ENCODE assay signal across 8 mouse cellular contexts in genomic region chr10:59878823-59879222, GRCm38 (mm10). TPM values are rescaled to one million over a fixed set of nuclear protein-coding genes. Genes with fewer than 3 reads are reported as not detected.
DNase-seq lines count a peak whose midpoint lies in the region; ATAC-seq and TF ChIP-seq lines count a peak whose summit lies in the region.

No protein-coding gene starts in this region.

- intact Hi-C loops in gastrocnemius, postnatal 36 days (cut with DNase I) = no loop called here

- peaks cover 16% of the 10 kb centered on the region for H3K4me1 ChIP-seq in lung, embryonic 15.5 days
- no peaks in the 10 kb centered on the region for H3K4me1 ChIP-seq in cortical plate, adult 2 months (ENCODE audit: control insufficient read depth, insufficient read depth, low read length)
- peaks cover 26% of the 10 kb centered on the region for H3K4me1 ChIP-seq in hindbrain, embryonic 13.5 days (replicated peaks)

- no peaks in the 10 kb centered on the region for H3K27me3 ChIP-seq in lung, embryonic 15.5 days
- no peaks in the 10 kb centered on the region for H3K27me3 ChIP-seq in hindbrain, embryonic 13.5 days

- no peak for DNase-seq in lung, adult 18-20 months
- no peak for DNase-seq in embryo, embryonic 11 days
- DNase-seq in urinary bladder, postnatal 25 days (ENCODE audit: low spot score) = no peak
- no peak for DNase-seq in gastrocnemius, postnatal 36 days

- 16% methylated on average over 5 of the region's 5 CpGs for WGBS in lung, embryonic 15.5 days
- 28% methylated on average over 5 of the region's 5 CpGs for WGBS in hindbrain, embryonic 13.5 days

- TF ChIP-seq POLR2A in cortical plate, adult 2 months (IDR thresholded peaks at IDR 0.05; ENCODE audit: extremely low read depth, insufficient read depth, low read length) = no peak

- peak overlapping the region; percentile 99 for H3K27ac ChIP-seq in lung, embryonic 15.5 days
- H3K27ac ChIP-seq in cortical plate, adult 2 months (ENCODE audit: insufficient read depth, low read length) = peak overlapping the region; percentile 18; the same call in 1 of the 2 replicates
- H3K27ac ChIP-seq in hindbrain, embryonic 13.5 days = peak overlapping the region; percentile 100

- H3K4me2 ChIP-seq in lung, embryonic 15.5 days = peak overlapping the region; percentile 88
- H3K4me2 ChIP-seq in hindbrain, embryonic 13.5 days = peak overlapping the region; percentile 84

- H3K9me3 ChIP-seq in lung, embryonic 15.5 days = no peaks in the 10 kb centered on the region
- no peaks in the 10 kb centered on the region for H3K9me3 ChIP-seq in hindbrain, embryonic 13.5 days

- peak overlapping the region; percentile 95 for H3K9ac ChIP-seq in lung, embryonic 15.5 days
- H3K9ac ChIP-seq in hindbrain, embryonic 13.5 days = peak overlapping the region; percentile 92

- ATAC-seq in lung, embryonic 15.5 days (ENCODE audit: borderline replicate concordance, extremely low read depth, low FRiP score, low TSS enrichment) = no peak
- no peak for ATAC-seq in hindbrain, embryonic 13.5 days (ENCODE audit: low FRiP score)
- ATAC-seq in megakaryocyte progenitor cell, adult 5-6 weeks (replicated peaks; ENCODE audit: poor library complexity) = peak; percentile 18

- no peak for TF ChIP-seq CTCF in cortical plate, adult 2 months (IDR thresholded peaks at IDR 0.05; ENCODE audit: extremely low read depth, insufficient read depth, low read length)

- no peaks in the 10 kb centered on the region for H3K36me3 ChIP-seq in lung, embryonic 15.5 days
- peaks cover 8% of the 10 kb centered on the region for H3K36me3 ChIP-seq in hindbrain, embryonic 13.5 days

- peak overlapping the region; percentile 89 for H3K4me3 ChIP-seq in lung, embryonic 15.5 days
- H3K4me3 ChIP-seq in cortical plate, adult 2 months (ENCODE audit: insufficient read depth, low read length) = peak overlapping the region; percentile 59
- peak overlapping the region; percentile 65 for H3K4me3 ChIP-seq in hindbrain, embryonic 13.5 days

RNA-seq across cellular contexts. Expression of gene Dnajb12, which starts 0.5 kb away (rescaled TPM):
- 21.0 and 24.1 TPM in 2 replicates for polyA plus RNA-seq in lung, embryonic 15.5 days (2015; fragmentation: Nextera tagmentation; extraction: Ambion mirVana)
- 45.0 and 47.0 TPM in 2 replicates for polyA plus RNA-seq in cortical plate, adult 2 months (2012; rRNA removed)
- 18.4 and 19.2 TPM in 2 replicates for polyA plus RNA-seq in hindbrain, embryonic 13.5 days (2015; fragmentation: Nextera tagmentation; extraction: Ambion mirVana)
- 21.1 and 23.3 TPM in 2 replicates for total RNA-seq in megakaryocyte progenitor cell, adult 5-6 weeks (2015)
- 19.3 and 20.2 TPM in 2 replicates for total RNA-seq in megakaryocyte progenitor cell, adult 5-6 weeks (2017)
- 10 to 100 TPM; 54.7 to 61.2 TPM for total RNA-seq in gastrocnemius, postnatal 36 days (2021)

Comparison
In these comparisons a context has a peak if more than half of its experiments do, and no peak if none do; other contexts are left out.
1. H3K27ac ChIP-seq: peak in every context shown above with its lines; median percentile 100 in hindbrain, embryonic 13.5 days; 99 in lung, embryonic 15.5 days; 18 in cortical plate, adult 2 months.